Mouse (Mus musculus): ENCODE measurements around the gene Gm6993. TPM values are rescaled to one million over a fixed set of nuclear protein-coding genes. Genes with fewer than 3 reads are reported as not detected.

The Gm6993 gene
- polyA plus RNA-seq, 1 experiment, result not detected

- H3K27me3 ChIP-seq (ENCODE audit: control insufficient read depth, insufficient read depth, low read length, poor library complexity, severe bottlenecking), result peaks cover 4% of the 10 kb centered on the region; the same call in 1 of the 2 replicates
- H3K9me3 ChIP-seq (replicated peaks; ENCODE audit: control insufficient read depth, insufficient read depth, low read length, poor library complexity, severe bottlenecking), result no peaks in the 10 kb centered on the region
- H3K9ac ChIP-seq (ENCODE audit: low read depth, poor library complexity, severe bottlenecking), result no peak overlapping the region
- no peak overlapping the region for H3K27ac ChIP-seq (ENCODE audit: insufficient read depth, low read length)
- H3K4me3 ChIP-seq (ENCODE audit: low read depth, low read length), result no peak overlapping the region
- peaks cover 38% of the 10 kb centered on the region for H3K36me3 ChIP-seq (ENCODE audit: control insufficient read depth, insufficient read depth, low read length, poor library complexity, severe bottlenecking)
- peaks cover 10% of the 10 kb centered on the region for H3K4me1 ChIP-seq (ENCODE audit: control insufficient read depth, insufficient read depth, low read length)
- TF ChIP-seq POLR2A (IDR thresholded peaks at IDR 0.05; ENCODE audit: insufficient read depth, low read length) (no peak), CTCF (IDR thresholded peaks at IDR 0.05; ENCODE audit: low read depth, low read length) (no peak), EP300 (IDR thresholded peaks at IDR 0.05; ENCODE audit: insufficient read depth, low read depth, low read length) (no peak)
These were observed 28.5 kb downstream of the Gm6993 start for GRCm38 (mm10) chr12:31269020-31269597.

DNA sequence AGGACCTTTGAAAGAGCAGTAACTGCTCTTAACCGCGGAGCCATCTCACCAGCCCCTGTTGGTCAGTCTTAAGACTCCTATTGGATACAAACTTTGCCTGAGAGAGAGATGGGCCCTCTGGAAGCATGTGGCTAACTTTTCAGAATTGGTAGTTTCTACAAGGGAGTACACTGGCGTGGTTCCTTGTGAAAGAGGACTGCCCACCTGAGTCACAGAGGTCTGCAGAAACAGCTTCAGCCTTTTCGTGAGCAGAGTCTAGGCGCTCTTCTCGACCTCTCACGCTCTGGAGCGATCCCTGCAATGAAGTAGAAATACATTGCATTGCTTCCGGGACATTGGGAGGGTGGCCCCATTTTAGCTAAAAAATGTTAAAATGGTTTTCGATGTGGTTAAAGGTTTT is 29.8 kb downstream of the Gm6993 start:
- Histone ChIP-seq H3K4me1 (ENCODE audit: control insufficient read depth, insufficient read depth, low read length) (peaks cover 10% of the 10 kb centered on the region), H3K4me3 (ENCODE audit: low read depth, low read length) (no peak overlapping the region), H3K36me3 (ENCODE audit: control insufficient read depth, insufficient read depth, low read length, poor library complexity, severe bottlenecking) (peaks cover 40% of the 10 kb centered on the region), H3K27me3 (ENCODE audit: control insufficient read depth, insufficient read depth, low read length, poor library complexity, severe bottlenecking) (peaks cover 4% of the 10 kb centered on the region; the same call in 1 of the 2 replicates), H3K9ac (ENCODE audit: low read depth, poor library complexity, severe bottlenecking) (no peak overlapping the region), H3K27ac (ENCODE audit: insufficient read depth, low read length) (no peak overlapping the region), H3K9me3 (replicated peaks; ENCODE audit: control insufficient read depth, insufficient read depth, low read length, poor library complexity, severe bottlenecking) (no peaks in the 10 kb centered on the region)
- TF ChIP-seq CTCF (IDR thresholded peaks at IDR 0.05; ENCODE audit: low read depth, low read length) (no peak), POLR2A (IDR thresholded peaks at IDR 0.05; ENCODE audit: insufficient read depth, low read length) (no peak), EP300 (IDR thresholded peaks at IDR 0.05; ENCODE audit: insufficient read depth, low read depth, low read length) (no peak)

GRCm38 (mm10) chr12:31270776-31271175 is 30.2 kb downstream of the Gm6993 start:
- TF ChIP-seq EP300 (IDR thresholded peaks at IDR 0.05; ENCODE audit: insufficient read depth, low read depth, low read length) (no peak), CTCF (IDR thresholded peaks at IDR 0.05; ENCODE audit: low read depth, low read length) (no peak), POLR2A (IDR thresholded peaks at IDR 0.05; ENCODE audit: insufficient read depth, low read length) (no peak)
- Histone ChIP-seq H3K27ac (ENCODE audit: insufficient read depth, low read length) (no peak overlapping the region), H3K9me3 (replicated peaks; ENCODE audit: control insufficient read depth, insufficient read depth, low read length, poor library complexity, severe bottlenecking) (no peaks in the 10 kb centered on the region), H3K27me3 (ENCODE audit: control insufficient read depth, insufficient read depth, low read length, poor library complexity, severe bottlenecking) (peaks cover 4% of the 10 kb centered on the region; the same call in 1 of the 2 replicates), H3K4me1 (ENCODE audit: control insufficient read depth, insufficient read depth, low read length) (peaks cover 10% of the 10 kb centered on the region), H3K36me3 (ENCODE audit: control insufficient read depth, insufficient read depth, low read length, poor library complexity, severe bottlenecking) (peaks cover 40% of the 10 kb centered on the region), H3K9ac (ENCODE audit: low read depth, poor library complexity, severe bottlenecking) (no peak overlapping the region), H3K4me3 (ENCODE audit: low read depth, low read length) (no peak overlapping the region)

DNA sequence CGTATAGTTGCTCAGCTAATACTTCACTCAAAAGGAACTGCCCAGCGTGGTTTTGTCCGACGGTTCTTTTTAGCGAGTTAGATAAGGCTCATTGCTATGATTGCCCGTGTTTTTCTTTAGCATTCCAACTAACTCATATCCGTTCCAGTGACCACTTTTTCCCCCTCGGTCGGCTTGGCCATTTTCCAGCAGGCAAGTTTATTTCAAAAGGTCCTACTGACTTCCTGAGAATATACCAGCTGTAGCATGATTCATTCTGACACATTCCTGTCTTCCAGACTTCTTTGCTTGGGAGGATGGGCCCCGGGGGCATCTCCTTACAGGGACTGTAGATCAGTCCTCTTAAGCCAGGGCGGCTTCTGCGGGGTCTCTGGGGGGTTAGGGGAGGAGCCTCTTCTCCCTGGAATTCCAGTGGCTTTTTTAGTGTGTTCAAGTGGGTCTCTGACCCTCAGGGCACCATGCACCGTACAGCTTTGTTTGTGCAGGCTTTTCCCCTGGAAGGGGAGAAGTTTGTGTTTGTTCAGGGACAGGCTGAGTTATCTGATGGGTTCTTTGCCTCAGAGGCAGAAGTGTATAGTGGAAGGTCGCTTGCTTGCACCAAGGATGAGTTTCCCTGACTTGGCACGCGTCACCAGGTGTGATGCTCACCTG is 30.9 kb downstream of the Gm6993 start:
- H3K27ac ChIP-seq (ENCODE audit: insufficient read depth, low read length), result peak overlapping the region; percentile 22; the same call in 1 of the 2 replicates
- H3K36me3 ChIP-seq (ENCODE audit: control insufficient read depth, insufficient read depth, low read length, poor library complexity, severe bottlenecking), result peaks cover 42% of the 10 kb centered on the region
- no peak overlapping the region for H3K9ac ChIP-seq (ENCODE audit: low read depth, poor library complexity, severe bottlenecking)
- peaks cover 10% of the 10 kb centered on the region for H3K4me1 ChIP-seq (ENCODE audit: control insufficient read depth, insufficient read depth, low read length)
- TF ChIP-seq POLR2A (IDR thresholded peaks at IDR 0.05; ENCODE audit: insufficient read depth, low read length) (no peak), EP300 (IDR thresholded peaks at IDR 0.05; ENCODE audit: insufficient read depth, low read depth, low read length) (no peak), CTCF (IDR thresholded peaks at IDR 0.05; ENCODE audit: low read depth, low read length) (no peak)
- H3K4me3 ChIP-seq (ENCODE audit: low read depth, low read length), result no peak overlapping the region
- peaks cover 4% of the 10 kb centered on the region; the same call in 1 of the 2 replicates for H3K27me3 ChIP-seq (ENCODE audit: control insufficient read depth, insufficient read depth, low read length, poor library complexity, severe bottlenecking)
- no peaks in the 10 kb centered on the region for H3K9me3 ChIP-seq (replicated peaks; ENCODE audit: control insufficient read depth, insufficient read depth, low read length, poor library complexity, severe bottlenecking)

DNA sequence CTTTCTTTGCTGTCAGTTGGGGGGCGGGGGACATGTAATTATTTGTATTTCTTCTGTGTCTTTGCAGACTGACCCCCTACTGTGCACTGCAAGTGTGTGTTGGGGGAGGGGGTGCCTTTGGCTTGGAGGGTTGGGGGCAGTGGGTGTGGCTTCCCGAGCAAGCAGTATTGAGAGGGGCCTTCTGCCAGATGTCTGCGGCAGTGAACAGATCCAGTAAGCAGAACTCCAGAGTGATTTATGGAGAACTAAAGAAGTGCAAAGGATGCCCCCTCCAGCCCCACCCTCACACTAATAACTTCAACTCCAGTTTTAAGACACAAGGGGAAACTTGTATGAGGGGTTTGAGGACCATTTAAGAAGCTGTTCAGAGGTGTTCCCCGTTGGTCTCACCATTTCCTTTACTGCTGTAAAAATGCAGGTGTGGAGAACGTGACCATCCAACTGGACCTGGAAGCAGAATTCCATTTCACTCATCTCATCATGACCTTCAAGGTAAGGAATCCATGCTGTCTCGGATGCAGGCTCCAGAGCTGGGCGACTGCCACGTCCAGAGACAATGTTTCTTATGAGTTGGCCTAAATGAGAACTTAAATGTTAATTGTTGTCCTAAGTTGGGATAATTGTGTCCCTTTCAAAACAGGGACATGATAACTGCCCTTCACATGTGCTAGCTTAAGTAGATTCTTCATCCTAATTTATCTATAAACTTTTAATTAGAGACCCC is 31.6 kb downstream of the Gm6993 start:
- Histone ChIP-seq H3K36me3 (ENCODE audit: control insufficient read depth, insufficient read depth, low read length, poor library complexity, severe bottlenecking) (peaks cover 42% of the 10 kb centered on the region), H3K27me3 (ENCODE audit: control insufficient read depth, insufficient read depth, low read length, poor library complexity, severe bottlenecking) (no peaks in the 10 kb centered on the region), H3K9me3 (replicated peaks; ENCODE audit: control insufficient read depth, insufficient read depth, low read length, poor library complexity, severe bottlenecking) (no peaks in the 10 kb centered on the region), H3K4me1 (ENCODE audit: control insufficient read depth, insufficient read depth, low read length) (peaks cover 8% of the 10 kb centered on the region), H3K9ac (ENCODE audit: low read depth, poor library complexity, severe bottlenecking) (no peak overlapping the region), H3K27ac (ENCODE audit: insufficient read depth, low read length) (no peak overlapping the region), H3K4me3 (ENCODE audit: low read depth, low read length) (no peak overlapping the region)
- TF ChIP-seq EP300 (IDR thresholded peaks at IDR 0.05; ENCODE audit: insufficient read depth, low read depth, low read length), result no peak
- no peak for TF ChIP-seq CTCF (IDR thresholded peaks at IDR 0.05; ENCODE audit: low read depth, low read length)
- no peak for TF ChIP-seq POLR2A (IDR thresholded peaks at IDR 0.05; ENCODE audit: insufficient read depth, low read length)

Data from ES-Bruce4 (cell line).